Mouse (Mus musculus): ENCODE measurements around the gene Sstr3. TPM values are rescaled to one million over a fixed set of nuclear protein-coding genes. Genes with fewer than 3 reads are reported as not detected.

Sstr3 gene
- polyA plus RNA-seq, 1 experiment from 2014 or later = 0.22 TPM

DNA sequence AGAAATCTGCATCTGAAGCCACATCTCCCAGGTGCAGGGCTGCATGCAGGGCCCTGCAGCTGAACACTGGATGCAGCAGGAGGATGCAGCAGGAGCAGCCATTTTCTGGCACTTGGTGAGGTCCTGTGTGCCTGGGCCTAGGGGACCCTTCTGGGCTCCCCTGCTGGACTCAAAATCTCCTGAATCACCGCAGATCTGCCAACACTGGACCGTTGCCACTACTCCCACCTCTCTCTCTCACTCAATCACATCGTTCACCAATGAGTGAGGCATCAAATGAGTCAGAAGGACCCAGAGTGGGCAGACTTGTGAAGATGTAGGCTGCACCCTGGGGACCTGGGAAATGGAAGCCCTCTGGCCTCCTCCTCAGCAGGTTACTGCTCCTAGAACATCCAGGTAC, 3.4 kb downstream of the Sstr3 start:
- Histone ChIP-seq H3K4me2 (replicated peaks; ENCODE audit: low read depth, low read length) (no peak overlapping the region), H3K27me3 (ENCODE audit: control insufficient read depth, insufficient read depth, low read length) (no peaks in the 10 kb centered on the region), H3K4me1 (replicated peaks; ENCODE audit: control insufficient read depth, insufficient read depth, low read length) (peaks cover 5% of the 10 kb centered on the region), H3K9ac (ENCODE audit: low read depth, low read length) (no peak overlapping the region), H3K4me3 (ENCODE audit: low read depth, low read length) (no peak overlapping the region), H3K36me3 (ENCODE audit: control insufficient read depth, insufficient read depth, low read length) (no peaks in the 10 kb centered on the region), H3K27ac (ENCODE audit: low read depth, low read length) (no peak overlapping the region), H3K9me3 (ENCODE audit: control insufficient read depth, low read length) (no peaks in the 10 kb centered on the region)
- ATAC-seq (ENCODE audit: low FRiP score) (no peak), DNase-seq (ENCODE audit: low spot score) (no peak)
- 78% methylated on average over 3 of the region's 3 CpGs for whole genome bisulfite sequencing

DNA sequence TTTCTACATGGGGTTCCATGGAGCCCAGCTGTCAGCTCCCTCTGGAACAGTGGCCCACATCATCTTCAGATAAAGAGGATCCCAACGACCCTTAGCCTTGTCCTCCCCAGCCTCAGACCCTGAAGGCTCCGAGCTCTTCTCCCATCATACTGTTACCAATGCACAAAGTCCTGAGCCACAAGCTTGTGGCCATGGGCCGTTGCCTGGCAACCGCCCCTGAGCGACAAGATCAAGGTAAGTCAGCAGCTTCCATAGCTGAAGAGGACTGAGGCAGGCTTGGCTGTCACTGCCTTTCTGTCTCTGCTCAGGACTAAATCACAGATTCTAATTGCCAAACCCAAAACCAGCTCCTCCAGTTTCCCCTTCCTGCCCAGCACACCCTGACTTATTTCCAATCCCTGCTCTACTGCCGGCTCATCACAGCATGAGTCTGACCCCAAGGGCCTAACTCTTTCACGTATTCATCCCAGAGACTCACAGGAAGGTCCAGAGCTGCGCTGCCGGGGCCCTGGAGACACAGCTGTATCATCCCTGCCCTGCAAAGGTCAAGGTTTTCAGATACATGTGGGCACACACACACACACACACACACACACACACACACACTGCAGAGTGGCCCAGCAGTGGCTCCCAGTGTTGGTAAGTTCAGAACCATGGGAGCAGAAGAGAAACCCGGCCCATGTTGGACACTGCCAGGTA, 8.6 kb downstream of the Sstr3 start:
- DNase-seq (ENCODE audit: low spot score) = no peak
- no peak overlapping the region for H3K9ac ChIP-seq (ENCODE audit: low read depth, low read length)

DNA sequence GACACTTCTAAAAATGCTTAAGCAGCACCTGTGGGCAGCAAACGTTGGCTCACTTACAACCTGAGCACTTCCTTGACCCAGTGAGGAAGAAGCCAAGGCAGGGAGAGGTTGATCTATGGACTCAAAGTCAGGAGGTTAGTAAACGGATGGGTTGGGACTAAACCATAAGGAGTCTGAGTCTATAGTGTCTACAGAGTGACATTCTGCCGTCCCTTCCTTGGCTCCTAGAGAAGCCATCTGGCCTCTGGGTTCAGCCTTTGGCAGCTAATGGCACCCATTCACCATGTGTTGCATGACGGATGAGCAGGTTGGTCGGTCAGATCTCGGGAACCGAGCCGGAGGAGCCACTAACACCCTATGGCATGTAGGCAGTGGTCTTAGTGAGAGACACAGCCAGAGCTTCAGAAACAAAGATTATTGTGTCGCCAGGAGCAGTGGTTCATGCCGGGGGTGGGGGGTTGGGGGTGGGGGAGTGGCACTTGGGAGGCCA, 11.1 kb downstream of the Sstr3 start:
- 75% methylated on average over 10 of the region's 10 CpGs for WGBS
- no peak overlapping the region for H3K9ac ChIP-seq (ENCODE audit: low read depth, low read length)
- ATAC-seq (ENCODE audit: low FRiP score) = no peak

More for the DNA sequence above, 8.6 kb downstream of the Sstr3 start:
- Histone ChIP-seq H3K4me3 (ENCODE audit: low read depth, low read length) (no peak overlapping the region), H3K27ac (ENCODE audit: low read depth, low read length) (no peak overlapping the region), H3K4me2 (replicated peaks; ENCODE audit: low read depth, low read length) (no peak overlapping the region), H3K27me3 (ENCODE audit: control insufficient read depth, insufficient read depth, low read length) (no peaks in the 10 kb centered on the region), H3K9me3 (ENCODE audit: control insufficient read depth, low read length) (no peaks in the 10 kb centered on the region), H3K36me3 (ENCODE audit: control insufficient read depth, insufficient read depth, low read length) (no peaks in the 10 kb centered on the region), H3K4me1 (replicated peaks; ENCODE audit: control insufficient read depth, insufficient read depth, low read length) (no peaks in the 10 kb centered on the region)
- ATAC-seq (ENCODE audit: low FRiP score) = no peak
- 51% methylated on average over 10 of the region's 10 CpGs for WGBS

DNA sequence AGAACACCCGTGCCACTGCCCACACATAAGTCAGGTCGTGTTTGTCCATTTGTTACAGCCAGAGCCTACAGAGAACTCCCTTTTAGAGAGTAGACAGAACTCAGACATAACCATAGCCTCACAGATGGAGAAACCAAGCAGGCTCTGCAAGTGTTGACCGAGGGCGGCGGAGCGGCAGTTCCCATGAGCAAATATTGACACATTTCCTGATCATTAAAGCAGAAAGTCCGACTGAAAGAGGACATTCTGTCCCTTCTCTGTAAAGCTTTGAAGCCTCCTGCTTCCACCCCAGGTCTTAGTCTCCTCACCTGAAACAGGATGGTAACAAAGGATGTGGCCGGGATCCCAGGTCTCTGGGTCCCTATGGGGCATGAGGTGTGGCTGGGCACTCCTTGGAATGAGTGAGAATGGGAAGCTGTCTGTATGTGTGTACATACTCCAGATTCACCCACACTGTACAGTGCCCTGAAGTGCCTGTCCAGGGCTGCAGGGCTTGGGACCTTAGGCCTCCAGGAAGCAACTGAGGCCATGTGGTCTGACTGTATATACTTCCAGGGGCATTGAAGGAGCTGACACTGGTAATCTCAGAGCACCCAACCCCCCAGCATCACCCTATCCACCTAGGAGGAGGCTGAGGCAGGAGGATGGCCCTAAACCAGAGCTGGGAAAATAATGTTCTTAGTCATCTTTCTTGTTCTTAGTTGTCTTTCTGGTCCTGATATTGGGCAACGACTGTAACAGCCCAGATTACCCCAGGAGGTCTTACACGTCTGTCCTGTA, 11.7 kb downstream of the Sstr3 start:
- Histone ChIP-seq H3K4me2 (replicated peaks; ENCODE audit: low read depth, low read length) (no peak overlapping the region), H3K36me3 (ENCODE audit: control insufficient read depth, insufficient read depth, low read length) (no peaks in the 10 kb centered on the region), H3K9ac (ENCODE audit: low read depth, low read length) (no peak overlapping the region), H3K9me3 (ENCODE audit: control insufficient read depth, low read length) (no peaks in the 10 kb centered on the region), H3K4me3 (ENCODE audit: low read depth, low read length) (no peak overlapping the region), H3K4me1 (replicated peaks; ENCODE audit: control insufficient read depth, insufficient read depth, low read length) (no peaks in the 10 kb centered on the region; the same call in 1 of the 2 replicates), H3K27ac (ENCODE audit: low read depth, low read length) (no peak overlapping the region), H3K27me3 (ENCODE audit: control insufficient read depth, insufficient read depth, low read length) (peaks cover 4% of the 10 kb centered on the region; the same call in 1 of the 2 replicates)
- no peak for DNase-seq (ENCODE audit: low spot score)
- 70% methylated on average over 10 of the region's 10 CpGs for WGBS
- no peak for ATAC-seq (ENCODE audit: low FRiP score)

More for the DNA sequence above, 11.1 kb downstream of the Sstr3 start:
- H3K4me3 ChIP-seq (ENCODE audit: low read depth, low read length) = no peak overlapping the region
- H3K4me2 ChIP-seq (replicated peaks; ENCODE audit: low read depth, low read length) = no peak overlapping the region
- no peaks in the 10 kb centered on the region for H3K9me3 ChIP-seq (ENCODE audit: control insufficient read depth, low read length)
- H3K36me3 ChIP-seq (ENCODE audit: control insufficient read depth, insufficient read depth, low read length) = no peaks in the 10 kb centered on the region
- peaks cover 4% of the 10 kb centered on the region; the same call in 1 of the 2 replicates for H3K27me3 ChIP-seq (ENCODE audit: control insufficient read depth, insufficient read depth, low read length)
- H3K4me1 ChIP-seq (replicated peaks; ENCODE audit: control insufficient read depth, insufficient read depth, low read length) = no peaks in the 10 kb centered on the region; the same call in 1 of the 2 replicates
- no peak for DNase-seq (ENCODE audit: low spot score)
- H3K27ac ChIP-seq (ENCODE audit: low read depth, low read length) = no peak overlapping the region

DNA sequence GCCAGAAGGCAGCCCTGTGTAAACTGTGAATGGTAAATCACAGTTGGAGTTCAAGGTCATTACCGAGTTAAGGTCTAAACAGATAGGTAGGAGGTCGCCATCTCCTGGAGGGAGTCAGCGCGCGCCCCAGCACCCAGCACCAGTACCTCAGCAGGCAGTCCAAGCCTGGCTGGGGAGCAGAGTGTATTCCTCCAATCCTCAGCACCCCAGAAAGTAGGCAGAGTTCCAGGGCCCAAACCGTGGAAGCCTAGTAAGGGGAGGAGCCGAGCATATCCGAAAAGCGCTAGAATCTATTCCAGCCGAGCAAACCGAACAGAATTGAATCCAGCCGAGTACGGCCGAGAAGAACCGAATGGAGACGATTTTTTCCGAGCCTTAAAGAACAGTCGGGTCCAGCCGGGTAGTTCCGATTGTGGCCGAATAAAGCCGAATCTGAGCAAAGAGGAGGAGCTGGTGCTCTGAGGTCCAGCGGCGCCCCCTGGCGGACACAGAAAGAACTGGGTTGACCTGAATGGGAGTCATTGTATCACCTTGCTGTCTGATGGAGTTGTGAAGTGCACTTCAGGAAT, 12.5 kb downstream of the Sstr3 start:
- DNase-seq (ENCODE audit: low spot score) (peak; percentile 99), ATAC-seq (ENCODE audit: low FRiP score) (peak; percentile 78)
- Histone ChIP-seq H3K36me3 (ENCODE audit: control insufficient read depth, insufficient read depth, low read length) (no peaks in the 10 kb centered on the region), H3K27ac (ENCODE audit: low read depth, low read length) (peak overlapping the region; percentile 75), H3K9me3 (ENCODE audit: control insufficient read depth, low read length) (no peaks in the 10 kb centered on the region), H3K27me3 (ENCODE audit: control insufficient read depth, insufficient read depth, low read length) (peaks cover 4% of the 10 kb centered on the region; the same call in 1 of the 2 replicates), H3K4me2 (replicated peaks; ENCODE audit: low read depth, low read length) (peak overlapping the region; percentile 56), H3K4me3 (ENCODE audit: low read depth, low read length) (peak overlapping the region; percentile 30), H3K9ac (ENCODE audit: low read depth, low read length) (peak overlapping the region; percentile 72), H3K4me1 (replicated peaks; ENCODE audit: control insufficient read depth, insufficient read depth, low read length) (no peaks in the 10 kb centered on the region; the same call in 1 of the 2 replicates)
- WGBS = under 1% methylated on average over 25 of the region's 25 CpGs

DNA sequence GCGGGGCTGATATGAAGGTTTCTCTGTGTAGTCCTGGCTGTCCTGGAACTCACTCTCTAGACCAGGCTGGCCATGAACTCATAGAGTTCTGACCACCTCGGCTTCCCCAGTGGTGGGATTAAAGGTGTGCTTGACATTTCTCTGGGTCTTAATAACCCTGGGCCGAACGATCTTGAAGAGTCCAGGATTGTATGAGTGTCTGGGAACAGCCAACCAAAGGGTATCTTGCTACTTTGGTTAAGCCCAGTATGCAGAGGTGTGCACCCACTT, 13.1 kb downstream of the Sstr3 start:
- no peaks in the 10 kb centered on the region for H3K9me3 ChIP-seq (ENCODE audit: control insufficient read depth, low read length)
- H3K4me1 ChIP-seq (replicated peaks; ENCODE audit: control insufficient read depth, insufficient read depth, low read length) = no peaks in the 10 kb centered on the region; the same call in 1 of the 2 replicates
- peak overlapping the region; percentile 75; the same call in 1 of the 2 replicates for H3K27ac ChIP-seq (ENCODE audit: low read depth, low read length)
- H3K4me2 ChIP-seq (replicated peaks; ENCODE audit: low read depth, low read length) = peak overlapping the region; percentile 56; the same call in 1 of the 2 replicates
- no peaks in the 10 kb centered on the region for H3K36me3 ChIP-seq (ENCODE audit: control insufficient read depth, insufficient read depth, low read length)
- WGBS = 70% methylated on average over 4 of the region's 4 CpGs
- H3K9ac ChIP-seq (ENCODE audit: low read depth, low read length) = no peak overlapping the region; the same call in 1 of the 2 replicates
- peaks cover 4% of the 10 kb centered on the region; the same call in 1 of the 2 replicates for H3K27me3 ChIP-seq (ENCODE audit: control insufficient read depth, insufficient read depth, low read length)
- ATAC-seq (ENCODE audit: low FRiP score) (no peak; the same call in 1 of the 2 replicates), DNase-seq (ENCODE audit: low spot score) (no peak)
- H3K4me3 ChIP-seq (ENCODE audit: low read depth, low read length) = no peak overlapping the region

DNA sequence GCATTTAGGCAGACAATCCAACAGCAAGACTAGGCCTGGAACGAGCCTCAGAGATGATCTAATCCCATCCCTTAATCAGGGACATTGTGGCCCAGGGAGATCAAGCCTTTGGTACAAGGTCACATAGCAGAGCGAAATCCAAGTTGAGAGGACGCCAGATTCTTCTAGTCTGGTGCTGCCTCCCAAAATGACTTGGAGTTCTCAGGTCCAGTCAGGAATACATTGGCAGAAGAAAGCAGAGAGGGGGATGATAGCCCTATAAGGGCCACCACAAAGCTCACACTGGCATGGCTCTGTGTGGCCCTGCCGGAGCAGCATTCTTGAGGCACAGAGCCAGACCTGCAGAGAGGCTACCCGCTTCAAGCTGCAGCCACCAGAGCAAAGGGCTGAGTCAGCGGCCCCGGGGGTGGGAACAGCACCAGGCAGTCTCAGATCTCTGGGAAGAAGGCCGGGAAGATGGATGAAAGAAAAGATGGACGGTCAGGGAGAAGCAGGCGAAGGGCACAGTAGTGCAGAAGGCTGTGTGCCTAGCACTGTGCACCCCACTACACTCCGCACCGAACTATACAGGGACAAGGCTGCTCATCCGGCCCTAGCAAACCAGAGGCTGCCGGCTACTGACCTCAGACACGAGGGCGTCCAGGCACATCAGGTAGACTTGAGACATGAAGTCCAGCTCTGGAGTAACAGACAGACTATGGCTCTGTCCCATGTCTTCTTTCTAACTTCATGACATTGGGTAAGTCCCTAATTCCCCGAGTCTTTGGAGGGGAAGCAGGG, 13.6 kb downstream of the Sstr3 start, which contains the start of gene C1qtnf6:
Gene C1qtnf6 (minus strand): TSS at position 746 of the 780 bp plus-strand sequence.
- WGBS = 69% methylated on average over 17 of the region's 17 CpGs
- ATAC-seq (ENCODE audit: low FRiP score) (no peak), DNase-seq (ENCODE audit: low spot score) (no peak)
- peak within 1 kb of the TSS; percentile 72 for H3K9ac ChIP-seq (ENCODE audit: low read depth, low read length)
- H3K27me3 ChIP-seq (ENCODE audit: control insufficient read depth, insufficient read depth, low read length) = peaks cover 4% of the 10 kb centered on the region; the same call in 1 of the 2 replicates
- no peaks in the 10 kb centered on the region for H3K36me3 ChIP-seq (ENCODE audit: control insufficient read depth, insufficient read depth, low read length)
- H3K9me3 ChIP-seq (ENCODE audit: control insufficient read depth, low read length) = no peaks in the 10 kb centered on the region
- no peaks in the 10 kb centered on the region; the same call in 1 of the 2 replicates for H3K4me1 ChIP-seq (replicated peaks; ENCODE audit: control insufficient read depth, insufficient read depth, low read length)
- peak within 1 kb of the TSS; percentile 75 for H3K27ac ChIP-seq (ENCODE audit: low read depth, low read length)
- peak within 1 kb of the TSS; percentile 56 for H3K4me2 ChIP-seq (replicated peaks; ENCODE audit: low read depth, low read length)
- H3K4me3 ChIP-seq (ENCODE audit: low read depth, low read length) = peak within 1 kb of the TSS; percentile 30

DNA sequence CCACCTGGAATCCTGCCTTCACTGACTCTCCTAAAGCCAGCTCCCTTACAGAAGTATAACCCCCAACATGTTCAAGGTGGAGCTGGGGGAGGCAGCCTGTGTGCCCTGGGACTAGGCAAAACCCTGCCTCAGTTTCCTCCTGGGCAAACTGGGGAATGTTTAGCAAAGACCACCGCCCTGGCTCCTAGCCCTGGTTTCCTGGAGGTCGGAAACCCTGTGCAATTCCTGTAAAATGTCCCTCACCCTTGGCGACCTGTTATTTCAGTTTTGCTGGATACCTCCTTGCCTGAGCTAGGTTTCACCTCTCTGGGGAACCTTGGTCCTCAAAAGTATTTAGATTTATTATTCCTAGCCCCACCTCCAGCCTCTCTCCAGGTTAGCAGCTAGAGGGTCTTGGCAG, 14.3 kb downstream of the Sstr3 start:
- ATAC-seq (ENCODE audit: low FRiP score) = no peak
- 77% methylated on average over 3 of the region's 3 CpGs for WGBS
- H3K27me3 ChIP-seq (ENCODE audit: control insufficient read depth, insufficient read depth, low read length) = peaks cover 4% of the 10 kb centered on the region; the same call in 1 of the 2 replicates
- H3K9ac ChIP-seq (ENCODE audit: low read depth, low read length) = no peak overlapping the region
- no peak for DNase-seq (ENCODE audit: low spot score)
- no peaks in the 10 kb centered on the region for H3K36me3 ChIP-seq (ENCODE audit: control insufficient read depth, insufficient read depth, low read length)
- H3K9me3 ChIP-seq (ENCODE audit: control insufficient read depth, low read length) = no peaks in the 10 kb centered on the region
- no peak overlapping the region for H3K27ac ChIP-seq (ENCODE audit: low read depth, low read length)
- no peak overlapping the region for H3K4me3 ChIP-seq (ENCODE audit: low read depth, low read length)
- H3K4me2 ChIP-seq (replicated peaks; ENCODE audit: low read depth, low read length) = no peak overlapping the region
- H3K4me1 ChIP-seq (replicated peaks; ENCODE audit: control insufficient read depth, insufficient read depth, low read length) = no peaks in the 10 kb centered on the region; the same call in 1 of the 2 replicates

Measured in hindbrain, embryonic 11.5 days (tissue).